Mouse (Mus musculus) kidney, postnatal 36 days (tissue): Measurements from ENCODE around the gene Me1.

Experiments used
- DNase-seq, 2 experiments: peaks; one replicate each; pipeline ENCODE4 v3.0.0; 2021 to 2022; ENCODE audit warnings: mixed read lengths in 2 of 2

The Me1 gene

DNA sequence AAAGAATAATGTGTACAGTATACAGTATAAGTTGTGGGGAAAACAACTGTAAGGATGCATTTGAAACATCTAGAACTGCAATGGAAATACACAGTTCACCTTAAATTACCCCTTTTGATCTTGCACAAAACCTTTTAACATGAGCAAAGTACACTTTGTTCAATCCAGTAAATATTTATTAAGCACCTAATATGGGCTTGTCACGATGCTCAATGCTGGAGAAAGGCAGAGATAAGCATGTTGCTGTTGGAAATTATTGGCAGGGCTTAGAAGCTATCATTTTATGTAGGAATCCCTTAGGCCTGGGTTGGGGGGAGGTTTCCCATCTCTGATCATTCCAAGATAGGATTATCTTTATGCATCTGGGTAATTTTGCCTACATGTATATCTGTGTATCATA is 11.7 kb upstream of the Me1 start:
- no peak for DNase-seq

DNA sequence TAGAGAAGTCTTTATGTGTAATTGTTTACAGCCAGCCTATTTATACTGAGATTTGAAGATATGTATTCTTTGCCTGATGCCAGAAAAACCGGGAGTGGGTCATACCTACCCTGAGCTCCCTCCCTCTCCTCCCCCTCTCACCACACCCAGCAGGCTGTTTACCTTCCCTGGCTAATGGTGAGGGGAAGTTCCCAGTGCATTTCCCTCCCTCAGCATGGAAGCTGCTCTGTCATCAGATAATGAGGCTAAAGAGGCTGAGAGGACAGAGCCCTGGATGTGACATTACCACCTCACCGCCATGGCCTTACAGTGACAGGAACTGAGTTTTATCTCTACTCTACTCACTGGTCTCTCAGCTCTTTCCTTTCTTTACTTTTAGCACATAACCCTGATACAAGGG is 6.1 kb upstream of the Me1 start:
- peak in 1 of 2 experiments; percentile 30 for DNase-seq

DNA sequence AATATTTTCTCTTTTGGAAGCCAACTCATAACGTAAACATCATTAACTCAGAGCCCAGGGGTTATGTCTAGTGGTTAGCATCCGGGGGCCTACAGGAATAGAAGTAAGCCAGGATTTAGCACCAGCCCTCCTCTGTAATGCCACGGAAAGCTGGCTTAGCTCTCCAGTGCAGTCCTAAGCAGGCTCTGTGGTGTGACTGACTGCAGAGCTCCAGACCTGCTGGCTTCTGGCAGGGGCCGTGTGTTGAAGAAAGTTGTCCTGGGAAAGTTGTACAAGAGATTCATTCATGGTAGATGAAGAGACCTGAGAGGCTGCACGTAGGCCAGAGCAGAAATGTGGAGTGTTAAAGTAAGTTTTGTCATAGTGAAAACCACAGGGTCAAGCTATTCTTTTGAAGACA is 5.5 kb upstream of the Me1 start:
- DNase-seq = peak in 1 of 2 experiments; percentile 23

DNA sequence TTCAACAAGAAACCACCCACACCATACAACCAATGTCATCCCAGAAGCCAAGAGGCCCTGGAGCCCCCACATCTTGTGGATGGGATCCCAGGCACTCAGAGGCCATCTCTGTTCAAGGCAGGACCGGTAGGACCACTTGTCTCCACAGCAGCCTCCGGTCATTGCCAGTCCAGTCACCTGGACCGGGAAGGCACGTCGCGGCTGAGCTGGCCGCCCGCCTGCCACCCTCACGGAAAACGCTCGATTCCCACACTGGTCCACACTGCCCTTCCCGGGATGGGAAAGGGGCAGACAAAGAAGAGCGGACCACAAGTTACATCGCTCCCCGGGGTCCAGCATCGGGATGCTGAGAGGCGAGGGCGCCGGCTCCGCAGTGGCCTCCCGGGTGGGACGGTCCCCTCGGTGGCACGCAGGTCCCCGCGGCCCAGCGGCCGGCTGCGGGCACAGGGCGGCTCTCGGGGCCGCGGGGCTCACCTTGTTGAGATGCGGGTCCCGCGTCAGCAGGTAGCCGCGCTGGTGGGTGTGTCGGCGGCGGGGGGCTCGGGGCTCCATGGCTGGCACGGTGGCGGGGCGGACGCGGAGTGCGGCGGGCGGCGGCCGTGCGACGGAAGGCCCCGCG is 445 bp downstream of the Me1 start:
- DNase-seq = peak in 1 of 2 experiments; percentile 53

DNA sequence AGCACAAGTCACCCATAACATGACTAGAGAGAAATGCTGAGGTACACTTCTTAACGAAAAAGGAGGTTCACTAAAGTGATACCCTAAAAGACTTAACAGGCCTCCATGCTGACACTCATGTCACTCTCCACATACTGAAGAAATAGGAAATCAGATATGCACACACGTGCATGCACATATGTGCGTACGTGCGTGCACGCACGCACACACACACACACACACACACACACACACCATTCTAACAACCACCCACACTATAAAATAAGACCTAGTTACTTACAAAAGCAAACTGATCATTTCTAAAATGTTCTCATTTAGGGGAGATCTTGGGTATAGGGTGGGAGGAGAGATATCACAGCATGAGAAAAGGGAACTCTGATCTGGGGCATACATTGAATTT is 1.1 kb downstream of the Me1 start:
- no peak for DNase-seq

DNA sequence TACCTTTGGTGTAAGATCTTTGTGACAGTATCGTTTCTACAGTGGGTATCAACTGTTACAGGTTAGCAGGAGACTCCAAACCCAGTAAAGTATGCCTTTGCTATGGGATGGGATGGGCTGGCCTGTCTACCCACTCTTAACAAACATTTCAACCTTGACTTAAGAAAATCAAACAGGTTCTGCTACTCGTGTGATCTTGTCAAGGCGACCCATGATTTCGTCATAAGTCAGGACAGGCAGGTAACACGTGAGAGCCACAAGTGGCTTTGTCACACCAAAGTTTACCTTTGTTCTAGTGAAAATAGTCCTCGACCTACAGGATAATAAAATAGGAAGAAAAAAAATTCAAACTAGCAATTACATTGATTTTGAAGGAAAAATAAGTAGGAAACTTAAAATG is 1.8 kb downstream of the Me1 start:
- DNase-seq = no peak

DNA sequence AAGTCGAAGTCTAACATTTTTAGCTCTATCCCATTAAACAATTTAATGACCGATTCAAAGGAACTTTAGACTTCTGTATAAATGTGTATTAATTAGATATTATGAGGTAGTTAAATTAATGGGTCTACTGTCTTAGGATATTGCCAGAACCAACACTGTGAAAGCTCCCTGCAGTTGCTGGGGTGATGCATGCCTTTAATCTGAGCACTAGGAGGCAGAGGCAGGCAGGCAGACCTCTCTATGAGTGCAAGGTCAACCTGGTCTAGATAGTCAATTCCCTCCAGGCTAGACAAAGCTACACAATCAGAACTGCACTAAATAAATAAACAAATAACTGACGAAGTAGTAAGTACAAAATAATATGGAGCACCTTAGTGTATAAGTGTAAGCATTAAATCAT is 3.1 kb downstream of the Me1 start:
- DNase-seq = no peak

DNA sequence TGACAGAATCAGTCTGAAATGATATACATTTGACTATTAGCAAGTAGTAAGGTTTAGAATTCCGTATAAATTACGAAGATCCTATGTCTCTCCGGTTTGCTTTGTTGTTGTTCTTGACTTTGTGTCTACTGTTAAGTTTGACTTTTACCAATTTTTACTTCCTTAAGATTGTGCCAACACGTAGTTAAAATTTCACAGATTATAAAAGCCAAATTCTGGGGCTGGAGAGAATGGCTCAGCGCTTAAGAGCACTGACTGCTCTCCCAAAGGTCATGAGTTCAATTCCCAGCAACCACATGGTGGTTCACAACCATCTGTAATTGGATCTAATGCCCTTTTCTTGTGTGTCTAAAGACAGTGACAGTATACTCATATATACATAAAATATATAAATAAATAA is 3.5 kb downstream of the Me1 start:
- peak in 1 of 2 experiments; percentile 52 for DNase-seq

DNA sequence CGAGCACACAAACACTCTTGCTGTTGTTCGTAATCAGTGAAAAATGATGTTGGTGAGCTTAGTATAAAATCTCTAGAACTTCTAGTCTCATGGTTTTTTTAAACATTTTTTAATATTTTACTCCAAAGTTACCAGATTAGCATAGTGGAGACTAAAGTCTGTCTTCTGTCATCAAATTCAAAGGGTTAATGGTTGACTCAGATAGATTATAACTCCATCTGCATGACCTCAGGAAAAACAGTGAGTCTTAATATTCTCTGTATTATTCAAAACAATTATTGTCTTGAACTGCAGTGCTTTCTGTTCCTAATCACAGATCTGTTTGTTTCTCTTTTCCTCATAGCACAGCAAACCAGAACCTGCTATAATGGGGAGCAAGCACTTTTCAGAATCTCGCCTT is 4.7 kb downstream of the Me1 start:
- DNase-seq = no peak

DNA sequence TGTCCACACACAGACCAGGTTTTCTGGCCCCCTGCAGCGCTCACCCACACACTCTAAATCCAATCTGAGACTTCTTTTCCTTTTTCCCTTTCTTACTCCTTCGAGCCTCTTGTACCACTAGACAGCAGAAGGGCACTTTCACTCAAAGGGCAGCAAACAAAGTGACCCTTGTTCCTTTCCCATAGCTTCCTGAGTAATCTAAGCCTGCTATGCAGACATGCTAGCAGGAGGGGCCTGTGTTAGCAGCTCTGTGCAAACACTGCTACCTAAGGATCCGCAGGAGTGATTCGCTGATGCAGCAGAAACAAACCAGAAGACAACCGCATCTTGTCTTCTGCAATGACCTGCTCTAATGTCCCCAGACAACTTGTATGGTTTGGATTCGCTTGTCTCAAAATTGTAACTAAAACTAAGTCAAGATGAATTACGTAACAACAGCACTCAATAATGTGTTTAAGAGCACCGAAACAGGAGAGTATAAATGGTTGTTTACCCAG is 12.0 kb downstream of the Me1 start:
- DNase-seq = peak in 1 of 2 experiments; percentile 24

DNA sequence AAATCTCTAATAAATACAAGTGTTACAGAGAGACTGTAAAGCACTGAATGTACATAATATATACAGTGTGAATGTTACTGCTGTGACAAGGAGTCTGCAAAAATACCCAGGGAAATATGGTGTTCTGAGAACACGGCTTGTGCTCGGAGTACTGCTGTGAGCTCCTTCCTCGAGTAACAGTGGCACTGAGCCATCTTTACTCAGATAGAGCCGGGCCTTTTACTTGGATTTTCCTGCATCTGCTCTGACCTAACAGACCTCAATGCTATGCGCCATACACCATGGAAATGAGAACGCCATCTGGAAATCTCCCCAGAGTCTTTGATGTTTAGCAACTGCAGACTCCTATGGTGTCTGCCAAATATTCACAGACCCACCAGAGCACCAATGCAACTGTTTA is 12.9 kb downstream of the Me1 start:
- DNase-seq = no peak

DNA sequence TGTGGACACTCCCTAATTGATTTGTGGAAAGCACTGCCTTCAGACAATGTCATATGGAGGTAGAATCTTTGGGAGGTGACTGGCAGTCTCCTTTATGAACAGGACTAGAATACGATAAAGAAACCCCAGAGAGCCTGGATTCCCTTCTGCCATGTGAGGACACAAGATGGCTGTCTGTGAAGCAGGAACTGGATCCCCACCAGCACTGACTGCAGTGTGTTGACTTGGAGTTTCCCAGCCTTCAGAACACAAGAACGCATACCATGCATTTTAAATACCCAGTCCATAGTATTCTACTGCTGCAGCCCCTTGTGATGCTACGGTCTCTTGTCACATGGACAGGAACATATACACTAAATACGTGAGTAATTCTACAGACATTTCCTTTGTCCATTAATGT is 13.5 kb downstream of the Me1 start:
- DNase-seq = no peak

DNA sequence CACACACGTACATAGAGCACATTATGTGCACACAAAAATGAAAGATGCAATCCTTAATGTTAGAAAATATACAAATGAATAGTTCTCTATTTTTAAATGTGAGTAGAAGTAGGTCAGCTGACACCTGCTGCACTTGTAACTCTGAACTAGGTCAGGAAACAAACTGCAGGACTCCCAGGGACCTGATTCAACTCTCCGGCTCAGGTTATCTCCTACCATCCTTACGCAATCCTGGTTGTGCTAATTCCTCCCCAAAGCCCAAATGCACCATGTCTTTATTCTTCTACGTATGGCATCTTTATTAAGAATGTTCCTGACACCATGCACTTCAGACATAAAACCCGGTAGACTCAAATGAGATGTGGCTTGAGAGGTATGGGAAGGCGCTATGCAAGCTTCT is 15.3 kb downstream of the Me1 start:
- no peak for DNase-seq

DNA sequence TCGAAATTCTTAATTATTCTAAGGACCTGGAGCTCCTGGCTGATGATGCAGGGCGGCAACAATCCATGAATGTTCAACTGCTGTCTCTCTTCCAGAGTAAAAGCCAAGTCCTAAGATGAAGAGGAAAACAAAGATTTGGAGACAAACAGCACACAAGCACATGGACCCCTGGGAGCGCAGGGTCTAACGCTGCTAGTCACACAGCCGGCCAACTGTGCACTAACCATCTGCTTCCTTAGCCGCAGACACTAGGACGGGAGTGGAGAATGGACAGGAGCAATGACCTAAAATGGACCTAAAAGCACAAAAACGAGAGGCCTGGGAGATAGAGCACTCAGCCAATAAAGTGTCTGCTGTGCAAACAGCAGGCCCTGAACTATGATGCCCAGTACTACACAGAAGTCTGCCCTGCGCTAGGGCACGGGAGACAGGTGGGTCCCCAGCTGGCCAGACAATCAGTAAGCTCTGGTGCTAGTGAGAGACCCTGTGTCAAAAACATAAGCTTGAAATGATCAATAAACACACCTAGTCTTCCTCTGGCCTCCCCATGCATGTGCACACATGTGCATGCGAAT is 15.8 kb downstream of the Me1 start:
- DNase-seq = no peak

DNA sequence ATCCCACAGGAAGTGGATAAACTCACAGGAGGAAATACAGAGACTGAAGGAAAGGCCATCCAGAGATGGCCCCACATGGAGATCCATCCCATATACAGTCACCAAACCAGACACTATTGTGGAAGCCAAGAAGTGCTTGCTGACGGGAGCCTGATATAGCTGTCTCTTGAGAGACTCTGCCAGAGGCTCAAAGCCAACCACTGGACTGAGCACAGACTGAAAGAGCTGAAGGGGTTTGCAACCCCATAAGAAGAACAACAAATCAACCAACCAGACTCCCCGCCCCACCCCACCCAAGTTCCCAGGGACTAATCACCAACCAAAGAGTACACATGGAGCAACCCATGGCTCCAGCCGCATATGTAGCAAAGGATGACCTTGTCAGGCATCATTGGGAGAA is 19.5 kb downstream of the Me1 start:
- DNase-seq = no peak

DNA sequence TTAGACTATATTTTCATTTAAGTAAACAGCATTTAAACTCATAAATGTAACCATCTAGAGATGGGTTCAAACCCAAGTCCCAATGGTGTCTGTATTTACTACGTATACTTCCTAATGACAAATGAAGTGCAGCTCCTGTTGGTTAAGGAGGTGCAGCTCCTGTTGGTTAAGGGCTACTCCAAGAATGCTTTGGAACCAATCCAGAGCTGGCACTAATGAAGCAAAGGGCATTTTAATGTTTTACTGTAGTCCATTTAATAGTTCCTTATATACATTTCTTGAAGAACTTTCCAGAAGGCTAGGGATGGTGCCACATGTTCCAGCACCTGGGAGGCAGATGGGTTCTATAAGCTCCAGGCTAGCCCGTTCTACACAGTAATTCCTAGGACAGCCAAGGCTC is 20.3 kb downstream of the Me1 start:
- peak; percentile 28 to 61 for DNase-seq

DNA sequence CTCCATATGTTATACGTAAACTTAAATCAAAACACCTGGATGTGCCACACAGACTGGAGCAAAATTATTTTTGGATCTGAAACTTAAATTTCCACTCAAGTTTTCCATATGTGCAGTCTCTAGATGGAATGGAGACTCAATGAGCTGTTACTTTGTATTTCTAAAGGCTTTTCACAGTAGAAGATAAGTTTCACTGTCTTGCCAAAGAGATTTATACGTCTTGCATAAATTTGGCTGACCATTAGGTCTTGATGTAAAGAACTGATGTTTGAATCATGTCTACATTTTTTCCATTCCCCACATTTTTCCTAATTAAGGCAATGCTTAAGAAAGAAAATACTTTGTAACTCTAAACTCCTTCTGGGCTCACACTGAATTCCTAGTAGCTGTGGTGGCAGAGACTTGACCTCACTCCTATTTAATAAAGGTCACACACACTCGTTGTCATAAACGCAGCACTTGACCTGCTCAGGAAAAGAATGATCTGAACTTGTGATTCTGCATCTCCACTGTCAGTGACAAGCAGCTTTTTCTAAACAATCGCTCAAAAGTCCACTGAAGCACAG is 22.8 kb downstream of the Me1 start:
- DNase-seq = no peak

DNA sequence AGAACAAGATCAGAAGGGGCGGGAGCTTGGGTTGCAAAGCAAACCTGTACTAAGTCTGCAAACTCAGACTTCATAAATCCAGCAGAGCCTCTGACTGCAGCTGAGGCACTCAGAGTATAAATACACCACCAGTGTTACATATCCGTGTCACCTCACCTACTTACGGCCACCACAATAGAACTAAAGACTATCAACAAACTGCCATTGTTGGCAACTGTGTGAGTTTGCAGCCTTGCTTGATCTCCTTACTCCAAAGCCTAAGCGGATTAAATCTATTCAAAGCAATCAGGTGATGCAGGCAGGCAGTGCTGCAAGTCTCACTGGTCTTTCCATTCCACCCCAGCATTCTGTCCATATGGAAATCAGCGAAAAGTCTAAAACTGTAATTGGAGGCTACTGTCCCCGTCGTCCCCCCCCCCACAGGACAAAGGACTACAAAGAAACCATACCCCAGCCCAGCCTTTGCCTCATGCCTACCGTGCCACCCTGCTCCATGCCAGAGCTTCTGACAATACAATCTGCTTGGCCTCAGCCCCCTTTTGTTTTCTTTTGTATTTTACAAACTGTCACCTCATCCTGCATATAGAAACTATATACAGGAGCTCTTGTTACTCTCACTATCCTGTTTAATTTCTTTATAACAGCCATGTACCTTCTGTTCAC is 27.0 kb downstream of the Me1 start:
- no peak for DNase-seq

DNA sequence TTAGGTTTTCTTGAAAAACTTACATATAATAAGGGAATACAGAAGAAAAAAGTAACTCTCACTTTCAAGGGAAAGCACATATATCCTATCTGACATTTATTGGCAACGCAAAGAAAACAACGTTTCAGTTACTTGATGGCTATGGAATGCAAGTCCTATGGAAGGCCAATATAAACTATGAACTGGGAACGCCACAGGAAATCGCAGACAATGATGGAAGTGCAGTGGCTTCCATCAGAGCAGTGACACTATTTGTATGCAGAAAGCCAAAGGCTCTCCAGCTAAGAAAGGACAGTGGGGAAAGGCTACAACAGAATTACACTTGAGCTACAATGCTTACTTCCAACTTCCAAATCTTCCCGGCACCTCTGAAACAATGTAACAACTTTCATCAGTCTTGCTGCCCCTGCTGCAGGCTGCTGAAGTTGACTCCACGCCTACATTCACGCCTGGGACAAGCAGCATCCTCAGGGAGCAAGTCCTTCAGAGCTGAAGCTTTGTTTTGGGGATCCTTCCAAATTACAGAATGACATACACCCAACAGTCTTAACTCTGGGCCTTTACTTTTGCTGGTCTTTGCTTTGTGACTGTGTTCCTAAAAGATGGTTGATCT is 28.5 kb downstream of the Me1 start:
- DNase-seq = no peak

DNA sequence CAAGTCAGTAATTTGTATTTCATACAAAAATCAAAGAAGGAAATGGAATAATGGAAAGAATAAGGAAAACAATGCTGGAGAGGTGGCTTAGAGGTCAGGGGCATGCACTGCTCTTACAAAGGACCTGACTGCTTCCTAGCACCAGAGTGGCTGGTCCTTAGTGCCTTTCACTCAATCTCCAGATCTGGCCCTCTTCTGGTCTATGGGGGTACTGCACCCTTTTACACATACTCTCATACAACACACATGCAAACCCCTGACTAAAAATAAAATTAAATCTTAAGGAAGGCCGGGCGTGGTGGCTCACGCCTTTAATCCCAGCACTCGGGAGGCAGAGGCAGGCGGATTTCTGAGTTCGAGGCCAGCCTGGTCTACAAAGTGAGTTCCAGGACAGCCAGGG is 34.1 kb downstream of the Me1 start:
- DNase-seq = peak in 1 of 2 experiments; percentile 47

DNA sequence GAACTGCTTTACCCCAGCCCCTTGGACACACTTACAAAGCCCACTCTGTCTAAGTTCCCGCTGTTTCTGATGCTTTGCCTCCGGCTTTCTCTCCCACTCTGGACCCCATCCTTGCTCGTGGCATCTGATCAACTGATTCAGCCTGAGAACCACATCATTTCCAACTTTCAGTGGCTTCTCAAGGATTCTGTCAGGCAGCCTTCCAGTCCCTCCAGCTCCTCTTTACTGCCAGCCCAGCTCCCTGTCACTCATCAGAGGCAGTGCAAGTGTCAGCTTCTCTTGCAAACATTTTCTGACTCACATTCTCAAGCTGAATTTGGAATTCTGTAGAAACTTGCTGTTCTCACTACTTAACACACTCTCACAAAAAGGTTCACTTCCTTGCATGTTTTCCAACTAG is 34.5 kb downstream of the Me1 start:
- no peak for DNase-seq

DNA sequence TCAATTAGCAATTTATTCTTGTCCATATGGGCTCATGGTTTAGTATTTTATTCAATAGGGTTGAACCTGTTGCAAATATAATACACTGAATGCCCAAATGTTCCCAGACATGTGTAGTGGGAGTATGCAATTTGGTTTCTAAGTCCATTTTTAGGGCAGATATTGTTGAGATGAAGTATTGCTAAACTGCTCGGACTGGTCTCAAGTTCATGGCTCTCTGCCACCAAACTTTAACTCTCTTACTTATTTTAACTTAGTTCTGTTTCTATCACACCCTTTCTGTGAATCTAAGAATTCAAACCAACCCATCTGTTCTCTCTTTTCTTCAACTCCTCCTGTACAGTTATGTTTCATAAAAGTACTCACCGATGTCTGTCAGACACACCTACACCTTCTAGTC is 35.4 kb downstream of the Me1 start:
- no peak for DNase-seq

DNA sequence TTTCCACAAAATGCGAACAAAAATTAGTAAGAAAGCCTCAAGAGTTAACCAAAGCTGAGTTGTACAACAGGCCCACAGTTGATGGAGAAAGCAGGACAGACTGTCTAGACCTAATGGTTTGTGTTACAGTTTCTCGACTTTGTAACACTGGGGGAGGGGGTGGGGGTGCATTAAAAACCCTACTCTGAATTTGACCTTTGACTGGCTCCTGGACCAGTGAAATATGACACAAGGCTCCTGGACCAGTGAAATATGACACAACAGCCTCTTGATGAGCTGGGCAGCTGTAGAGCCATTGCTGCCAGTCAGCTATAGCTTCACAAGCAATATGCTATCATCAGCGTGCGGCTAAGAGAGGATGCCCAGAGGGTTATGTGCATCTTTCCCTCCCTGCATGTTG is 37.4 kb downstream of the Me1 start:
- DNase-seq = no peak

DNA sequence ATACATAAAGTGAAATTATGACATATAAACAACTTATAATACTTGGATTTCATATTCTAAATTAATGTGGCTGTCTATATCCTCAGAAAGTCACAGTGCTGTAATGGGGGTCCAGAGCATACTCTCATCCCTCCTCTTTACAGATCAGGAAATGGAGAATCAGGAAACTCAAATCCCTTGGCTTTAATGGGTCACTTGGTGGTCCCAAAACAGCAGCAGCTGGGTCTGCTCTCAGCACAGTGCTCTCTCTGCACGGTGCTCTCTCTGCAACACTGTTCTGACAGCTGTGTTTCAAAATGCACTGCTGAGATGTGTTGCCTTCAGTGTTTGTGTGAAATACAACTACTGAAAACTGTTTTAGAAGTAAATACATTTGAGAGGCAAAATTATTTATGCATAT is 43.6 kb downstream of the Me1 start:
- DNase-seq = no peak
